Mouse (Mus musculus) stomach, embryonic 16.5 days (tissue): ENCODE data around the gene Cdk5r1. TPM values are rescaled to one million over a fixed set of nuclear protein-coding genes. Genes with fewer than 3 reads are reported as not detected.
"Not testable (repeated sequence)": the region's sequence is repeated elsewhere in the genome, so short reads cannot be mapped to it uniquely, and the experiment has no call there.

ENCODE experiments used
- ATAC-seq: fragments of 200-750 bp; cut with Nextera tagmentation; 2 replicates; pipeline ENCODE4 v1.8.0; 2017; ENCODE audit warnings: moderate number of reproducible peaks, moderate TSS enrichment; ENCODE audit not compliant: insufficient read depth, low FRiP score
- H3K27ac ChIP-seq: fragments of 300-500 bp; sonication (generic); 2 replicates; pipeline ENCODE4 v1.5.1; 2014; ENCODE audit warnings: low read length
- H3K27me3 ChIP-seq: fragments of 300-500 bp; sonication (generic); 2 replicates; pipeline ENCODE4 v1.6.1; 2014; ENCODE audit warnings: low read length, control low read depth, mixed read lengths; ENCODE audit not compliant: control insufficient read depth, insufficient read depth
- H3K36me3 ChIP-seq: fragments of 300-500 bp; sonication (generic); 2 replicates; pipeline ENCODE4 v1.6.1; 2014; ENCODE audit warnings: low read length; ENCODE audit not compliant: control insufficient read depth, insufficient read depth
- H3K4me1 ChIP-seq: fragments of 300-500 bp; sonication (generic); 2 replicates; pipeline ENCODE4 v1.6.1; 2014; ENCODE audit warnings: low read length, control low read depth, mixed read lengths; ENCODE audit not compliant: control insufficient read depth, insufficient read depth
- H3K4me2 ChIP-seq: fragments of 300-500 bp; sonication (generic); 2 replicates; pipeline ENCODE4 v1.6.1; 2014; ENCODE audit warnings: low read depth, low read length, mixed read lengths
- H3K4me3 ChIP-seq: fragments of 300-500 bp; sonication (generic); replicated peaks from 2 replicates; pipeline ENCODE4 v1.5.1; 2014; ENCODE audit warnings: mild to moderate bottlenecking, low read length
- H3K9ac ChIP-seq: fragments of 300-500 bp; sonication (generic); 2 replicates; pipeline ENCODE4 v1.6.1; 2014; ENCODE audit warnings: low read length
- H3K9me3 ChIP-seq: fragments of 300-500 bp; sonication (generic); replicated peaks from 2 replicates; pipeline ENCODE4 v1.6.1; 2016; ENCODE audit warnings: low read length, control low read depth; ENCODE audit not compliant: control insufficient read depth
- WGBS: fragments of 180-500 bp; shearing (Covaris S2); extraction: QIAGEN DNeasy Blood & Tissue Kit; methylation state at CpG from one replicate; pipeline ENCODE4 v1.1.7; 2014; 5-methylcytosine and 5-hydroxymethylcytosine counted together
- polyA plus RNA-seq: library from polyadenylated mRNA; unstranded; fragments of >200 nt; fragmentation: Nextera tagmentation; extraction: Ambion mirVana; gene quantifications from 2 replicates; pipeline ENCODE4 v1.2.1, GENCODE M21; 2015

Cdk5r1 gene
- polyA plus RNA-seq, 1 experiment from 2014 or later = 1.3 TPM

GRCm38 (mm10) chr11:80453198-80453597, 23.6 kb upstream of the Cdk5r1 start:
- Histone ChIP-seq H3K4me2 (no peak overlapping the region), H3K36me3 (peaks cover 13% of the 10 kb centered on the region), H3K4me3 (no peak overlapping the region), H3K27me3 (no peaks in the 10 kb centered on the region), H3K27ac (no peak overlapping the region), H3K9me3 (no peaks in the 10 kb centered on the region), H3K9ac (no peak overlapping the region), H3K4me1 (no peaks in the 10 kb centered on the region)
- 90% methylated on average over 1 of the region's 1 CpGs for WGBS
- no peak for ATAC-seq

DNA sequence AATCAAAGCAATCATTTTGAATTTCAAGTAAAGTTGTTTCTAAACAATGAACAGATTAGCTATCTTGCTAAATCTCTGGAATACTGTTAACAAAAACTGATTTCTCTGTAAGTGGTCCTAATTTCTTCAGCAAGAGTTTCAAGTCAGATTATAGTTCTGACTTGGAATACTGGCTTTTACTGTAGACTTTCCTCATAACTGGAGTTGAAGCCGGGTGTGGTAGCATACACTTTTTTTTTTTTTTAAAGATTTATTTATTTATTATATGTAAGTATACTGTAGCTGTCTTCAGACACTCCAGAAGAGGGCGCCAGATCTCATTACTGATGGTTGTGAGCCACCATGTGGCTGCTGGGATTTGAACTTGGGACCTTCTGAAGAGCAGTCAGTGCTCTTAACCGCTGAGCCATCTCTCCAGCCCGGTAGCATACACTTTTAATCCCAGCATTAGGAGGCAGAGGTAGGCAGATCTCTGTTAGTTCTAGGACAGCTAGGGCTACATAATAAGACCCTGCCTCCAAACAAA, 13.2 kb upstream of the Cdk5r1 start:
- not testable (repeated sequence) for H3K4me1 ChIP-seq, H3K4me2 ChIP-seq, H3K27me3 ChIP-seq, H3K9ac ChIP-seq, H3K9me3 ChIP-seq, H3K27ac ChIP-seq, ATAC-seq, H3K4me3 ChIP-seq
- H3K36me3 ChIP-seq = peaks cover 42% of the 10 kb centered on the region
- 88% methylated on average over 4 of the region's 4 CpGs for WGBS

DNA sequence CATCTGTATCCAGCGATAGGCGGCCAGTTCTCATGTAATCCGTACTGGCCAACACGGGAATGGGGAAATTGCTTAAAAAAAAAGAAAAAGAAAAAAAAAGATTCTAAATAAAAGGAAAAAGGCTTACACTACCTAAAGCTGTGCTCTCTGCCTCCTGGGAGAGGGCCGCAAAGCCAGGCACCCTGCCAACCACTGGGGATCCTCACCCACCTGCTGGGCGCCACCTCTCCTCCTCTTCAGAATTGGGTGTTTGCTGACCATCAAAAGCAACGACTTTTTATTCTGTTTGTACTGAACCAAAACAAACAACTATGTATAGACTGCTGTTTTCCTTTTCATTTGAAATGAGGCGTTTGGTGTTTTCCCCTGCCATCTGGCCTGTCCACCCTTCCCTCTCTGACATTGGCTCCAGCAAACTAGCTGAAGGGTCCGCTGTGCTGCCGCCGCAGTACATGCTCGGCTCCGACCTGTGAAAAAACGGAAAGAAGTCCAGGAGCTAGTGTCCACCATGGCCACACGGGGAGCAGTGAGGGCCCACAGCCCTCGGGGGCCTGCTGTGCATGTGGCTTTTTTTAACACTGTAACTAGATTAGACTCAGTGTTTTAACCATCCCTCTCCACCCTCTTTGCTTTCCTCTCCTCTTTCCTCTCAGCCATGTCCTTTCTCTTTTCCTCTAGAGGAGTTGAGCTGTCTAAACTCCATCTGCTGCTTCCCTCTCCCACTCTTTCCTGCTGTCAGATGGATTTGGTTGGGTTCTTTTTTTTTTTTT, 4.8 kb upstream of the Cdk5r1 start:
- Histone ChIP-seq H3K4me3 (no peak overlapping the region), H3K27ac (no peak overlapping the region), H3K4me1 (peaks cover 4% of the 10 kb centered on the region; the same call in 1 of the 2 replicates), H3K36me3 (peaks cover 25% of the 10 kb centered on the region), H3K9me3 (no peaks in the 10 kb centered on the region), H3K27me3 (no peaks in the 10 kb centered on the region), H3K4me2 (no peak overlapping the region), H3K9ac (no peak overlapping the region)
- 77% methylated on average over 16 of the region's 16 CpGs for WGBS
- no peak for ATAC-seq

DNA sequence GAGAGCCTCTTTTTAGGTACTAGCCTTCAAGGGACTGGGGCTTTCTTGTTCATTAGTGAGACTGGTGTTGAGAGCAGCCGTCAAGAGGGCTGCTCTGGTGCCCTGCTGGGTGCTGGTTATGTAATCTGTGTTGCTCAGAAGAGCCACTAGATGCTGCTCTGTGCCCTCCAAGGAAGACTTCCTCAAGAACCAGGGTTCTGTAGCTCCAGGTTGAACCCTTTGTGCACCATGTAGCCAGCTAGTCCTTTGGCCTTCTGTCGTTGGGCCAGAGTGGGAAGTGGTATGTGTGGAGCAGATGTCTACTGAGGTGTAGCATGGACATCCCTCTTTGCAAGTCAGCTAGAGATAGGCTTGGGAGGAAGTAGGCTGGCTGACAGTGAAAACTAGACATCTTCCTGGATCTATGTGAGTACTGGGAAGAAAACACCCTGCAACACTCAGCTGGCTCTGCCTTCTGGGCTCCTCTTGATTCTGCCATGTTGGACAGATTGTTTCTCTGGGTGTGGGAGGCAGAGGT, 2.6 kb upstream of the Cdk5r1 start:
- H3K9ac ChIP-seq = no peak overlapping the region
- no peak overlapping the region for H3K4me3 ChIP-seq
- no peak overlapping the region for H3K4me2 ChIP-seq
- no peak overlapping the region for H3K27ac ChIP-seq
- 73% methylated on average over 2 of the region's 2 CpGs for WGBS
- H3K4me1 ChIP-seq = peaks cover 14% of the 10 kb centered on the region
- H3K36me3 ChIP-seq = peaks cover 10% of the 10 kb centered on the region; the same call in 1 of the 2 replicates
- no peak for ATAC-seq
- no peaks in the 10 kb centered on the region for H3K27me3 ChIP-seq
- H3K9me3 ChIP-seq = no peaks in the 10 kb centered on the region

GRCm38 (mm10) chr11:80474846-80475245, 2.0 kb upstream of the Cdk5r1 start:
- H3K4me2 ChIP-seq = no peak overlapping the region
- no peak for ATAC-seq
- H3K9ac ChIP-seq = no peak overlapping the region
- no peak overlapping the region for H3K4me3 ChIP-seq
- H3K27me3 ChIP-seq = no peaks in the 10 kb centered on the region
- H3K9me3 ChIP-seq = no peaks in the 10 kb centered on the region
- H3K27ac ChIP-seq = no peak overlapping the region
- peaks cover 5% of the 10 kb centered on the region; the same call in 1 of the 2 replicates for H3K36me3 ChIP-seq
- 89% methylated on average over 11 of the region's 11 CpGs for WGBS
- H3K4me1 ChIP-seq = peaks cover 14% of the 10 kb centered on the region

DNA sequence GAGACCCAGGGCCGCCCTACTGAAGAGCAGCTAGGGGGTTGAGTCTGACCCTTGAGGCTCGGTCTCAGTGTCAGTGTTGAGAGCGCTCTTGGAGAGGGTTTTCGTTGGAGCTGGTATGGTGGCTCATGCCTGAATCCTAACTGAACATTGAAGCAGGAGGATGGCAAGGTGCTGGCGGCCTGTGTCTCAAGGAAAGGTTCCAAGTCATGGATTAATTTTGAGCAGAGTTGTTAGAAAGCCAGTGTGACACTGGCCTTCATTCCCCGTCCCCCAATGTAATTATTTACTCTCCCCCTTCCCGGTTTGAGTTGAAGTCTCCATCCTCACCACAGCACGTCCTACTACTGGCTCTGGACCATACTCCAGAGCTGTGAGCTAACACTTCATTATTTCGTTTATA, 1.3 kb upstream of the Cdk5r1 start:
- no peak overlapping the region for H3K4me3 ChIP-seq
- H3K27ac ChIP-seq = no peak overlapping the region
- H3K36me3 ChIP-seq = peaks cover 5% of the 10 kb centered on the region; the same call in 1 of the 2 replicates
- H3K9ac ChIP-seq = no peak overlapping the region
- no peak for ATAC-seq
- 76% methylated on average over 9 of the region's 9 CpGs for WGBS
- H3K4me2 ChIP-seq = no peak overlapping the region
- no peaks in the 10 kb centered on the region for H3K9me3 ChIP-seq
- H3K27me3 ChIP-seq = no peaks in the 10 kb centered on the region
- peaks cover 14% of the 10 kb centered on the region for H3K4me1 ChIP-seq

- 14% methylated on average over 55 of the region's 55 CpGs for WGBS
- Histone ChIP-seq H3K27ac (peak overlapping the region; percentile 53; the same call in 1 of the 2 replicates), H3K4me3 (peak overlapping the region; percentile 67), H3K9me3 (no peaks in the 10 kb centered on the region), H3K4me2 (peak overlapping the region; percentile 99), H3K36me3 (peaks cover 5% of the 10 kb centered on the region; the same call in 1 of the 2 replicates), H3K9ac (peak overlapping the region; percentile 77), H3K4me1 (peaks cover 14% of the 10 kb centered on the region), H3K27me3 (no peaks in the 10 kb centered on the region)
- ATAC-seq = peak; percentile 14; the same call in 1 of the 2 replicates
Observed at GRCm38 (mm10) chr11:80477341-80478199, 747 bp downstream of the Cdk5r1 start.

DNA sequence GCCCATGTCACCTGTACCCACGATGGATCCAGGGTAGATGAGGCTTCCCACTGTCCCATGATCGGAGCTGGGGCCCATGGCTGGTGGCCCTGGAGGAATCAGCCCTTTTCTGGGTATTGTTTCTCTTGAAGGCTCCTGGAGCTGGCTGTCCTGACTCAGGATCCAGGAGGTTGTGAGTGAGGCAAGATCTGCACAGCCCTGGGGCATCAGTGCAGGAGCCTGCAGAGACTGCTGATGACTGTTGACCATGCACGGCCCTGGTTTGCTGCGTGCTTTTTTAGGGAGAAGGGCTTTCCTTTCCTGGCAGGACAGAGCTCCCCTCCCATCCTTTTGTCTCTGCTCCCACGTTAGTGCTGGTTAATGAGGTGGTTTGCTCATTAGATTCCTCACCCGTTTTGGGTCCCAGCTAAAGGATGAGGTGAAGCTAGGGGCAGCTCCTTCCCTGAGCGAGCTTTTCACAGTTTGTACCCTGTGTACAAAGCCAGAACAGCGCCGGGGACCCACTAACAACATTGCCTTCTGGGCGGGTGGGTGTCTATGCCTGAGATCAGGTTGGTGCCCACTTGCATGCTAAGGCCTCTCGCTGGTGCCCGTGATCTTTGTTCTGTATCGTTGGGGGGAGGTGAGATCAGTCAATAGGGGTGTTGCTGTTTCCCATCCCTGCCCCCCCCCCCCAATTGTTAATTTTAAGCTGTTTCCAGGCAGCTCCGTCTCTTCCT, 2.0 kb downstream of the Cdk5r1 start:
- H3K27ac ChIP-seq = no peak overlapping the region
- WGBS = 80% methylated on average over 14 of the region's 14 CpGs
- no peak for ATAC-seq
- H3K9me3 ChIP-seq = no peaks in the 10 kb centered on the region
- H3K4me2 ChIP-seq = peak overlapping the region; percentile 3; the same call in 1 of the 2 replicates
- no peaks in the 10 kb centered on the region for H3K36me3 ChIP-seq
- no peak overlapping the region for H3K4me3 ChIP-seq
- no peaks in the 10 kb centered on the region for H3K27me3 ChIP-seq
- no peak overlapping the region for H3K9ac ChIP-seq
- peaks cover 14% of the 10 kb centered on the region for H3K4me1 ChIP-seq
